Mouse (Mus musculus) intestine, postnatal 0 days (tissue): ENCODE data around the gene Fmnl1. TPM values are rescaled to one million over a fixed set of nuclear protein-coding genes. Genes with fewer than 3 reads are reported as not detected.
"Not testable (repeated sequence)": the region's sequence is repeated elsewhere in the genome, so short reads cannot be mapped to it uniquely, and the experiment has no call there.

ENCODE experiments used
- ATAC-seq: fragments of 200-750 bp; cut with Nextera tagmentation; 2 replicates; pipeline ENCODE4 v1.8.0; 2017; ENCODE audit warnings: mild to moderate bottlenecking, moderate TSS enrichment, moderate library complexity
- H3K27ac ChIP-seq: fragments of 300-500 bp; sonication (generic); 2 replicates; pipeline ENCODE4 v1.5.1; 2014; ENCODE audit warnings: mild to moderate bottlenecking, low read depth, low read length, moderate library complexity
- H3K27me3 ChIP-seq: fragments of 300-500 bp; sonication (generic); replicated peaks from 2 replicates; pipeline ENCODE4 v1.6.1; 2014; ENCODE audit warnings: low read length, mixed read lengths; ENCODE audit not compliant: control insufficient read depth, insufficient read depth
- H3K36me3 ChIP-seq: fragments of 300-500 bp; sonication (generic); 2 replicates; pipeline ENCODE4 v1.6.1; 2014; ENCODE audit warnings: mild to moderate bottlenecking, moderate library complexity; ENCODE audit not compliant: control insufficient read depth, insufficient read depth
- H3K4me1 ChIP-seq: fragments of 300-500 bp; sonication (generic); replicated peaks from 2 replicates; pipeline ENCODE4 v1.6.1; 2014; ENCODE audit warnings: antibody characterized with exemption, low read length, mixed read lengths; ENCODE audit not compliant: control insufficient read depth, insufficient read depth
- H3K4me2 ChIP-seq: fragments of 300-500 bp; sonication (generic); replicated peaks from 2 replicates; pipeline ENCODE4 v1.6.1; 2014; ENCODE audit warnings: low read depth, mild to moderate bottlenecking, moderate library complexity
- H3K4me3 ChIP-seq: fragments of 300-500 bp; sonication (generic); 2 replicates; pipeline ENCODE4 v1.5.1; 2014; ENCODE audit warnings: low read depth, low read length
- H3K9ac ChIP-seq: fragments of 300-500 bp; sonication (generic); 2 replicates; pipeline ENCODE4 v1.6.1; 2014; ENCODE audit warnings: mild to moderate bottlenecking, low read depth, low read length
- H3K9me3 ChIP-seq: fragments of 300-500 bp; sonication (generic); 2 replicates; pipeline ENCODE4 v1.6.1; 2016; ENCODE audit warnings: mixed run types; ENCODE audit not compliant: control insufficient read depth
- CTCF ChIP-seq: sonication (generic); IDR thresholded peaks from 2 replicates; pipeline ENCODE4 v1.5.1; 2016; ENCODE audit warnings: low read depth, mild to moderate bottlenecking, control low read depth, antibody characterized with exemption, moderate library complexity
- WGBS: fragments of 180-500 bp; shearing (Covaris S2); extraction: QIAGEN DNeasy Blood & Tissue Kit; methylation state at CpG from one replicate; pipeline ENCODE4 v1.1.7; 2014; 5-methylcytosine and 5-hydroxymethylcytosine counted together
- polyA plus RNA-seq: library from polyadenylated mRNA; unstranded; fragments of >200 nt; fragmentation: Nextera tagmentation; extraction: Ambion mirVana; gene quantifications from 2 replicates; pipeline ENCODE4 v1.2.1, GENCODE M21; 2015

The Fmnl1 gene
- polyA plus RNA-seq, 1 experiment from 2014 or later = 1.0 TPM

DNA sequence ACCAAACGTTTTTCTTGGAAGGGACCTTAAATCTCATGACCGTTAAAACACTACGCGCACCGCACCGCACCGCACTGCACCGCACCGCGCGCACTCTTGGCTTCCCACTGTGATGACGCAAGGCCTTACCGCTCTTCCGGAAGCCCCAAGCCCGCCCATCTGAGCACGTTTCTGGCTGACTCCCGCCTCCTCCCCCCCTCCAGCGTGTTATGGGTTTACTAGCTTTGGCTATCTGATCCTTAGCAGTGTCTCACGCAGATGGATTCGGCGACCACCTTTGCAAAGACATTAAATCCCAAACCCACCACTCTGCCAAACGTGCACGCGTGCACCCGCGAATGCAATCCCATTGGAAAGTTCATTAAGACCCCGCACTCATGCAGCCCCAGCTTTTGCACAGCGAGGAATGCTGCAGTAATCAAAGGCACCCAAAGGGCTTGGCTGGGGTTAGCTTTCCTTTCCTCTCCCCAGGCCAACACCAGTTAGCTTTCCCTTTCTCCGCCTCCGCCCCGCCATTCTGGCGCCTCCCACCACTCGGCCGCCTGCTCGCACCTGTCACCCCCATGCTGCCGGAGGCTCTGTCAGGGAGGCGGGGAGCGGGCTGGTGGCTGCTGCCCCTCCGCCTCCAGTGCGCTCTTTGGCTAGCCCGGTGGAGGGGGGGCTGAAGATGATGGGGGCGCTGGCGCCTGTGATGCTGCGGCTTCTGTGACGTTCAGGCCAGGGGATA is 47.0 kb downstream of the Fmnl1 start, which contains the start of gene Spata32:
TSS of gene Spata32 (minus strand) at position 643 of the 727 bp plus-strand sequence.
- H3K9me3 ChIP-seq = no peaks in the 10 kb centered on the region
- ATAC-seq = peak; percentile 53
- H3K27ac ChIP-seq = no peak within 1 kb of the TSS

DNA sequence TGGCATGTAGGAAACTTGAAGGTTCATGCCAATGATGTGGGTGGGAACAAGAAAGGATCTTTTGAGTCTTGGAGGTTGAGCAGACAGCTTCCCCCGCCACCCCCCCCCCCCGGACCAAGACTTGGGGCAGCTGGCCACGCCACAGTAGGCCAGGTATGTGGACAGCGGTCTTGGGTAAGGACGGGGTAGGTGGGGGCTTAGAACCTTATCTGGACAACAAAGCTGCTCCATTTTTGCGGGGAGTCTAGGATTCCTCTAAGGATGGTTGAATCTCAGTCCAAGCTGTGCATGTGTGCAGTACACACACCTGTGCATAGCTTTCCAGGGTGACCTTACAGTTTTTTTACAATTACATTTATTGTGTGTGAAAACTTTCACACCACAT is 47.6 kb downstream of the Fmnl1 start:
- peak overlapping the region; percentile 90 for H3K4me2 ChIP-seq
- TF ChIP-seq CTCF = no peak

More for the DNA sequence above, 47.0 kb downstream of the Fmnl1 start, which contains the start of gene Spata32:
- no peaks in the 10 kb centered on the region for H3K27me3 ChIP-seq
- under 1% methylated on average over 45 of the region's 45 CpGs for WGBS
- peak within 1 kb of the TSS; percentile 46 for H3K4me3 ChIP-seq
- no peak for TF ChIP-seq CTCF
- no peaks in the 10 kb centered on the region for H3K4me1 ChIP-seq
- peaks cover 7% of the 10 kb centered on the region; the same call in 1 of the 2 replicates for H3K36me3 ChIP-seq
- peak within 1 kb of the TSS; percentile 45; the same call in 1 of the 2 replicates for H3K9ac ChIP-seq
- H3K4me2 ChIP-seq = peak within 1 kb of the TSS; percentile 90

DNA sequence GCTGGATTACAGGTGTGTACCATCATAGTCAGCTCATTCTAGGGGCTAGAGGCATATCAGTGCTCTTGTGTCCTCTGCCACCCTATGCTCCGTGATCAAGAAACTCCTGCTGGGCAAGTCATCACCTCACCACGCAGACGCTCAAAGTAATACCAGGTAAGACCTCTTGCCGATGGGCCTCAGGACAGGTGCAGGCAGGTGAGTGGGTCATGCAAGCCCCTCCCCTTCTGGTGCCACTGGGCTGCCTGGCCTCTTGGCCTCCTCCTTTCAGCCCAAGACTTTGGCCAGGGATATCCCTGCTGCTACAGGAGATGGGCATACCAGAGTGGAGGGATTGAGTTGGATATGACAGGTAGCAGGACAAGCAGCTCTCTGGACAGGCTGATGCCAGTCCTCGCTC is 48.4 kb downstream of the Fmnl1 start:
- H3K4me3 ChIP-seq = no peak overlapping the region
- no peak overlapping the region for H3K9ac ChIP-seq
- TF ChIP-seq CTCF = no peak
- no peaks in the 10 kb centered on the region for H3K9me3 ChIP-seq
- H3K4me2 ChIP-seq = no peak overlapping the region
- 87% methylated on average over 5 of the region's 5 CpGs for WGBS
- H3K27ac ChIP-seq = no peak overlapping the region
- no peak for ATAC-seq
- H3K27me3 ChIP-seq = no peaks in the 10 kb centered on the region
- peaks cover 13% of the 10 kb centered on the region; the same call in 1 of the 2 replicates for H3K36me3 ChIP-seq
- H3K4me1 ChIP-seq = no peaks in the 10 kb centered on the region

More for the DNA sequence above, 47.6 kb downstream of the Fmnl1 start:
- Histone ChIP-seq H3K9ac (no peak overlapping the region), H3K4me1 (no peaks in the 10 kb centered on the region), H3K36me3 (peaks cover 7% of the 10 kb centered on the region; the same call in 1 of the 2 replicates), H3K27me3 (no peaks in the 10 kb centered on the region), H3K27ac (no peak overlapping the region), H3K9me3 (no peaks in the 10 kb centered on the region), H3K4me3 (peak overlapping the region; percentile 46)
- 29% methylated on average over 6 of the region's 6 CpGs for WGBS
- no peak for ATAC-seq

DNA sequence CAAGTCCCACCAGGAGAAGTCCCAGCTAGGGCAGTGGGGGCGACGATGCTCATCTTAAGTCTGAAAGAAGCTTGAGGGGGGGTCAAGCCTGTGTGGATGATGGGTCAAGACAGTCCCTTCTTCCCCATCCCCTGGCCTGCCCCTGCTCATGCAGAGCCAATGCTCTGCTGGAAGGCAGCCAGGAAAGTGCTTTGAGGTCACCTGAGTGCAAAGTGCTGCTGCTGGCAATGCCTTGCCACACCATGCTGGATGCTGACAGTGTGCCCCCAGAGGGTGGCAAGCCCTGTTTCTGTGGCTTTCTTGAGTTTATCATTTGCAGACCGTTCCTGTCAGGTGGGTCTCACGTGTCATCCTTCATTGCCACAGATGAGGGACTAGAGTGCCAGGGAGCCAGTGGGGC is 49.1 kb downstream of the Fmnl1 start:
- TF ChIP-seq CTCF = no peak
- H3K36me3 ChIP-seq = peaks cover 19% of the 10 kb centered on the region
- no peaks in the 10 kb centered on the region for H3K27me3 ChIP-seq
- no peak overlapping the region for H3K4me2 ChIP-seq
- no peak overlapping the region for H3K9ac ChIP-seq
- no peak overlapping the region for H3K27ac ChIP-seq
- ATAC-seq = no peak
- no peak overlapping the region for H3K4me3 ChIP-seq
- no peaks in the 10 kb centered on the region for H3K4me1 ChIP-seq
- no peaks in the 10 kb centered on the region for H3K9me3 ChIP-seq
- 80% methylated on average over 4 of the region's 4 CpGs for WGBS

DNA sequence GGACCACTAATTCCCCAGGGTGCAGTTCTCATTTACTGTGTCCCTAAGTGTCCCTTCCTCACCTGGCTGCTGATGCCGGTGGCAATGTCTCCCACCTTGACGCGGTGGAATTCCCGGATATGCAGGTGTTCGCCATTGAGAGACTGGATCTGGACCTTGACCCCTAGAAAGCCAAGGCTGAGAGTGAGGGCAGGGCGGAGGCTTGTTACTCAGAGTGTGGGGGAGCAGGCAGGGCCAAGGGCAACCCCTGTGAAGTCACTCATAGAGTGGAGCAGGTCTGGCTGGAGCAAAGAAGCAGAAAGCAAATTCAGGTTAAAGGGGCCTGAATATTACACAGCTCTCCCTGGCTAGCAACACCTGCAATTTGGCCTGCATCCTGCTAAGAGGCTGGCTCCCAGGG is 50.5 kb downstream of the Fmnl1 start:
- ATAC-seq = peak; percentile 76

GRCm38 (mm10) chr11:103222718-103223117 is 51.8 kb downstream of the Fmnl1 start:
- not testable (repeated sequence) for H3K9ac ChIP-seq, H3K27ac ChIP-seq, H3K9me3 ChIP-seq, ATAC-seq, H3K4me2 ChIP-seq, H3K4me3 ChIP-seq, H3K4me1 ChIP-seq, H3K27me3 ChIP-seq
- WGBS = 80% methylated on average over 4 of the region's 4 CpGs
- H3K36me3 ChIP-seq = peaks cover 39% of the 10 kb centered on the region

More for the DNA sequence above, 50.5 kb downstream of the Fmnl1 start:
- Histone ChIP-seq H3K36me3 (peaks cover 28% of the 10 kb centered on the region), H3K9me3 (no peaks in the 10 kb centered on the region), H3K4me1 (no peaks in the 10 kb centered on the region; the same call in 1 of the 2 replicates), H3K4me2 (peak overlapping the region; percentile 40), H3K27ac (no peak overlapping the region), H3K9ac (no peak overlapping the region), H3K27me3 (no peaks in the 10 kb centered on the region), H3K4me3 (no peak overlapping the region)
- TF ChIP-seq CTCF = no peak
- WGBS = 47% methylated on average over 6 of the region's 6 CpGs
